ENCODE assay signal across 28 mouse cellular contexts in genomic region chr14:55279322-55280069, GRCm38 (mm10). TPM values are rescaled to one million over a fixed set of nuclear protein-coding genes. Genes with fewer than 3 reads are reported as not detected.
DNase-seq lines count a peak whose midpoint lies in the region; ATAC-seq and TF ChIP-seq lines count a peak whose summit lies in the region.
"Had no signal": no experiment of that assay in that cellular context is flagged by ENCODE, and none has a peak within 500 bp of the region (broad histone marks: within the 10 kb centered on the region; RNA-seq: fewer than 3 reads in every experiment).

No protein-coding gene starts in this region.

- ATAC-seq in kidney, embryonic 16.5 days (ENCODE audit: low FRiP score, low TSS enrichment): 0 out of 2 replicates have a peak, but pooled peaks have one; percentile 27
- ATAC-seq in intestine, postnatal 0 days: peak; percentile 81
- ATAC-seq: forebrain, embryonic 13.5 days; hindbrain, embryonic 16.5 days; Patski had no signal

- no peak for TF ChIP-seq CTCF in intestine, postnatal 0 days (IDR thresholded peaks at IDR 0.05; ENCODE audit: low read depth)

- no peak overlapping the region for H3K9ac ChIP-seq in kidney, embryonic 16.5 days (replicated peaks; ENCODE audit: low read length)
- no peak overlapping the region for H3K9ac ChIP-seq in intestine, postnatal 0 days (ENCODE audit: low read depth, low read length)
- H3K9ac ChIP-seq: forebrain, embryonic 13.5 days; lung, embryonic 15.5 days had no signal

- no peak overlapping the region for H3K27ac ChIP-seq in kidney, embryonic 16.5 days (ENCODE audit: low read length)
- no peak overlapping the region for H3K27ac ChIP-seq in intestine, postnatal 0 days (ENCODE audit: low read depth, low read length)
- H3K27ac ChIP-seq: forebrain, embryonic 13.5 days; heart, adult 2 months; layer of hippocampus, adult 2 months; lung, embryonic 15.5 days had no signal

- no peak overlapping the region for H3K4me2 ChIP-seq in kidney, embryonic 16.5 days (replicated peaks; ENCODE audit: low read depth, low read length)
- no peak overlapping the region for H3K4me2 ChIP-seq in intestine, postnatal 0 days (replicated peaks; ENCODE audit: low read depth)
- H3K4me2 ChIP-seq: forebrain, embryonic 13.5 days; liver, embryonic 11.5 days; lung, embryonic 15.5 days had no signal

- H3K4me3 ChIP-seq in kidney, embryonic 16.5 days (ENCODE audit: low read length): no peak overlapping the region
- H3K4me3 ChIP-seq in intestine, postnatal 0 days (ENCODE audit: low read depth, low read length): no peak overlapping the region
- H3K4me3 ChIP-seq: erythroblast, embryonic 14.5 days; forebrain, embryonic 13.5 days; heart, adult 2 months; layer of hippocampus, adult 2 months; lung, embryonic 15.5 days had no signal

- H3K36me3 ChIP-seq in kidney, embryonic 16.5 days (ENCODE audit: insufficient read depth, low read length): no peaks in the 10 kb centered on the region
- no peaks in the 10 kb centered on the region for H3K36me3 ChIP-seq in intestine, postnatal 0 days (ENCODE audit: control insufficient read depth, insufficient read depth)
- H3K36me3 ChIP-seq: lung, embryonic 15.5 days had no signal

- H3K9me3 ChIP-seq in kidney, embryonic 16.5 days (ENCODE audit: low read length): no peaks in the 10 kb centered on the region
- H3K9me3 ChIP-seq in intestine, postnatal 0 days (ENCODE audit: control insufficient read depth): no peaks in the 10 kb centered on the region
- H3K9me3 ChIP-seq: forebrain, embryonic 13.5 days; lung, embryonic 15.5 days had no signal

- no peaks in the 10 kb centered on the region for H3K4me1 ChIP-seq in kidney, embryonic 16.5 days (ENCODE audit: insufficient read depth, low read length)
- peaks cover 4% of the 10 kb centered on the region; the same call in 1 of the 2 replicates for H3K4me1 ChIP-seq in intestine, postnatal 0 days (replicated peaks; ENCODE audit: control insufficient read depth, insufficient read depth, low read length)
- H3K4me1 ChIP-seq: forebrain, embryonic 13.5 days; lung, embryonic 15.5 days had no signal

- no peak for DNase-seq in kidney, postnatal 4 days
- peak; percentile 16 for DNase-seq in ZHBTc4 (ENCODE audit: low read depth, low spot score)
- DNase-seq in yolk sac, embryonic 10.5 days (ENCODE audit: low spot score): peak; percentile 20
- DNase-seq in spleen, postnatal 10 days (ENCODE audit: low spot score in 2 of 2): no peak
- no peak for DNase-seq in cerebellum, adult 11 months
- DNase-seq: adrenal gland, postnatal 36 days; cerebellum, adult 2 months; gastrocnemius, postnatal 10 days; heart, adult 2 months; heart, postnatal 4 days; kidney, adult 2 months; lung, postnatal 4 days; retina, postnatal 1 day; right cerebral cortex, postnatal 4 days; thymus, adult 18-20 months; thymus, postnatal 4 days had no signal

- WGBS in kidney, embryonic 16.5 days: 72% methylated on average over 7 of the region's 7 CpGs
- WGBS in intestine, postnatal 0 days: 40% methylated on average over 7 of the region's 7 CpGs

- no peaks in the 10 kb centered on the region for H3K27me3 ChIP-seq in kidney, embryonic 16.5 days (ENCODE audit: insufficient read depth, low read length)
- H3K27me3 ChIP-seq in intestine, postnatal 0 days (replicated peaks; ENCODE audit: control insufficient read depth, insufficient read depth, low read length): no peaks in the 10 kb centered on the region
- H3K27me3 ChIP-seq: forebrain, embryonic 13.5 days; lung, embryonic 15.5 days had no signal

RNA-seq across cellular contexts. Expression of gene Dhrs2, which starts 57.7 kb away (rescaled TPM):
- polyA plus RNA-seq in kidney, embryonic 16.5 days (2015; fragmentation: Nextera tagmentation; extraction: Ambion mirVana): 0.29 and 0.42 TPM in 2 replicates
- polyA plus RNA-seq in intestine, postnatal 0 days (2015; fragmentation: Nextera tagmentation; extraction: Ambion mirVana): 0.12 and 0.14 TPM in 2 replicates
- polyA plus RNA-seq: C2C12; erythroblast, embryonic 14.5 days; forebrain, embryonic 13.5 days; heart, embryonic 14.5 days; kidney, adult 2 months; liver, embryonic 11.5 days; lung, embryonic 15.5 days; neural tube, embryonic 11.5 days; Patski had no signal

Comparison
In these comparisons a context has a peak if more than half of its experiments do, and no peak if none do; other contexts are left out.
1. DNase-seq: peak in ZHBTc4 (single experiment) and yolk sac, embryonic 10.5 days (single experiment); none in kidney, postnatal 4 days (0 of 2), spleen, postnatal 10 days (0 of 2) and cerebellum, adult 11 months (single experiment).